13 mouse cellular contexts compared by ENCODE assay signal in the genomic region with DNA sequence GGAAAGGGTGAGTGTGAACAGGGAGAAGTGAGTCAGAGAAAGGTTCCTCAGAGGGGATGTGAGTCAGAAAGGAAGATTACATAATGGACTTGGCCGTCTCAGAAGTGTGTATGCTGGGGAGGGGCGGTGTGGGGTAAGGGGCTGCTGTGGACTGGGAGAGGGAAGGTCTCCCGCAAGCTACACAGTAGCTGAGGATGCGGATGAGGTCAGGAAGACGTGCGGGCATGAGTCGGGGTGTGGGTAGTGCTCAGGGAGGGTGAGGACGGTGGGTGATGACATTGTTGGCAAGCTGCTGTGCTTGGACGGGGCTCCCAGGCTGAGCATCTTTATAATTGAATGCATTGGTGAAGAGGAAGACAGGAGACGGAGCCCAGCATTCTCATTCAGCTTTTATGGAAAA.
DNase-seq lines count a peak whose midpoint lies in the region; ATAC-seq lines count a peak whose summit lies in the region.
"Had no signal": no experiment of that assay in that cellular context is flagged by ENCODE, and none has a peak within 500 bp of the region (broad histone marks: within the 10 kb centered on the region; RNA-seq: fewer than 3 reads in every experiment).

No protein-coding gene starts in this region.

- H3K4me1 ChIP-seq in midbrain, embryonic 14.5 days (ENCODE audit: control insufficient read depth, insufficient read depth, low read length), result peaks cover 10% of the 10 kb centered on the region
- H3K4me1 ChIP-seq: liver, embryonic 13.5 days had no signal

- H3K4me3 ChIP-seq in midbrain, embryonic 14.5 days (replicated peaks; ENCODE audit: low read depth, low read length), result no peak overlapping the region
- H3K4me3 ChIP-seq: embryonic facial prominence, embryonic 12.5 days; heart, adult 2 months; liver, embryonic 13.5 days; midbrain, embryonic 12.5 days had no signal

- ATAC-seq in midbrain, embryonic 14.5 days (ENCODE audit: low FRiP score, low TSS enrichment), result no peak
- ATAC-seq: inflammation-experienced regulatory T-cells, adult 6 months had no signal

- no peaks in the 10 kb centered on the region for H3K27me3 ChIP-seq in midbrain, embryonic 14.5 days (ENCODE audit: control insufficient read depth, insufficient read depth, low read length)
- H3K27me3 ChIP-seq: embryonic facial prominence, embryonic 12.5 days; liver, embryonic 13.5 days had no signal

- no peak overlapping the region for H3K4me2 ChIP-seq in midbrain, embryonic 14.5 days (ENCODE audit: low read length)
- H3K4me2 ChIP-seq: embryonic facial prominence, embryonic 12.5 days; liver, embryonic 13.5 days; midbrain, embryonic 12.5 days had no signal

- 83% methylated on average over 10 of the region's 10 CpGs for WGBS in midbrain, embryonic 14.5 days

- no peaks in the 10 kb centered on the region for H3K36me3 ChIP-seq in midbrain, embryonic 14.5 days (ENCODE audit: control insufficient read depth, insufficient read depth, low read length)
- H3K36me3 ChIP-seq: embryonic facial prominence, embryonic 12.5 days; liver, embryonic 13.5 days; midbrain, embryonic 12.5 days had no signal

- no peak overlapping the region for H3K9ac ChIP-seq in midbrain, embryonic 14.5 days (replicated peaks; ENCODE audit: low read length)
- H3K9ac ChIP-seq: embryonic facial prominence, embryonic 12.5 days; liver, embryonic 13.5 days; midbrain, embryonic 12.5 days had no signal

- peak; percentile 52 to 87 for DNase-seq in adrenal gland, adult (ENCODE audit: inconsistent age in 2 of 2, low spot score in 1 of 2)
- no peak for DNase-seq in adrenal gland, adult 8-10 months
- DNase-seq in lung, postnatal 10 days, result peak; percentile 7
- DNase-seq in lung, postnatal 36 days, result no peak
- peak; percentile 9 for DNase-seq in adrenal gland, postnatal 25 days
- peak; percentile 5 for DNase-seq in skeletal muscle tissue, adult 2 months (ENCODE audit: low read depth, low spot score)
- no peak for DNase-seq in cerebellum, postnatal 4 days (ENCODE audit: low spot score in 2 of 2)
- no peak for DNase-seq in midbrain, embryonic 14.5 days
- DNase-seq: liver, embryonic 13.5 days had no signal

- H3K27ac ChIP-seq in midbrain, embryonic 14.5 days (replicated peaks; ENCODE audit: low read depth, low read length), result no peak overlapping the region
- H3K27ac ChIP-seq: embryonic facial prominence, embryonic 12.5 days; heart, adult 2 months; liver, embryonic 13.5 days; midbrain, embryonic 12.5 days had no signal

- no peaks in the 10 kb centered on the region for H3K9me3 ChIP-seq in midbrain, embryonic 14.5 days (ENCODE audit: control insufficient read depth, low read length)
- H3K9me3 ChIP-seq: embryonic facial prominence, embryonic 12.5 days; liver, embryonic 13.5 days; midbrain, embryonic 12.5 days had no signal

Comparison
In these comparisons a context has a peak if more than half of its experiments do, and no peak if none do; other contexts are left out.
1. DNase-seq: peak in adrenal gland, adult (2 of 2), lung, postnatal 10 days (single experiment), adrenal gland, postnatal 25 days (single experiment) and skeletal muscle tissue, adult 2 months (single experiment); none in adrenal gland, adult 8-10 months (single experiment), lung, postnatal 36 days (single experiment), cerebellum, postnatal 4 days (0 of 2) and midbrain, embryonic 14.5 days (single experiment).